Mouse (Mus musculus): ENCODE results near the gene Rnf212b. TPM values are rescaled to one million over a fixed set of nuclear protein-coding genes. Genes with fewer than 3 reads are reported as not detected.

Rnf212b gene
- total and polyA plus RNA-seq, 3 experiments = not detected

DNA sequence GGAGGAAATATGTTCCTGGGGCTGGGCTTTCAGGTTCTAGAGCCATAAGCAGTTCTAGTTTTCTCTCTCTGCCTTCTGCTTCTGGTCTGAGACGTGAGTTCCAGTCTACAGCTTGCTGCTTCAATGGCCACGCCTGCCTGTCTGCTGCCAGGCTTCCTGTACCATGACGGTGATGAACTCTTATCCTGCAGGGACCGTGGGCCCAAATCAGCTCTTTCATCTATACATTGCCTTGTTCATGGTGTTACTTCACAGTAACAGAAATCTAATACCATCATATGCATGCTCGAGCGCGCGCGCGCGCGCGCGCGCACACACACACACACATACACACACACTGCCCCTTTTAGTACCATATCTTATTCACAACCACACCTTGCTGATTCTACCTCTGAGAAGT, 17.2 kb upstream of the Rnf212b start:
- Histone ChIP-seq H3K27ac (ENCODE audit: insufficient read depth, low read depth) (no peak overlapping the region), H3K79me2 (replicated peaks; ENCODE audit: control insufficient read depth, extremely low read depth, insufficient read depth, poor library complexity, severe bottlenecking) (no peaks in the 10 kb centered on the region), H3K4me3 (replicated peaks in 1 of 3; ENCODE audit: low read depth in 2 of 3, low read length in 2 of 3, poor library complexity in 1 of 3) (no peak overlapping the region), H3K9me3 (replicated peaks; ENCODE audit: low read length) (no peaks in the 10 kb centered on the region), H3K4me2 (ENCODE audit: insufficient read depth, low read depth, poor library complexity, severe bottlenecking) (no peak overlapping the region), H3K4me1 (ENCODE audit: control insufficient read depth in 1 of 2, insufficient read depth in 2 of 2) (no peaks in the 10 kb centered on the region), H3K27me3 (replicated peaks) (peaks cover 2% of the 10 kb centered on the region), H3K9ac (ENCODE audit: insufficient read depth, low read depth) (no peak overlapping the region), H3K36me3 (replicated peaks in 1 of 2; ENCODE audit: control insufficient read depth in 1 of 2, insufficient read depth in 1 of 2, low read length in 1 of 2) (no peaks in the 10 kb centered on the region)
- TF ChIP-seq EP300 (IDR thresholded peaks at IDR 0.05; ENCODE audit: low read length) = no peak
- no peak for TF ChIP-seq SIN3A (IDR thresholded peaks at IDR 0.05; ENCODE audit: low read length)
- no peak for TF ChIP-seq CTCF (conservative IDR thresholded peaks at IDR 0.05 in 1 of 2, IDR thresholded peaks at IDR 0.05 in 1 of 2; ENCODE audit: low read depth in 2 of 2, low read length in 2 of 2)
- no peak for TF ChIP-seq HCFC1 (IDR thresholded peaks at IDR 0.05; ENCODE audit: low read depth, low read length)
- in situ Hi-C loops (cut with MboI; ENCODE audit: low pct_ligation_motif_present, low pct_unique_long_range_greater_than_20kb, low sequenced_read_pairs) = no loop called here
- DNase-seq (ENCODE audit: extremely low read depth) = no peak
- dilution Hi-C loops (cut with MboI; ENCODE audit: extremely low pct_ligation_motif_present, extremely low pct_unique_long_range_greater_than_20kb, low sequenced_read_pairs) = no loop called here

DNA sequence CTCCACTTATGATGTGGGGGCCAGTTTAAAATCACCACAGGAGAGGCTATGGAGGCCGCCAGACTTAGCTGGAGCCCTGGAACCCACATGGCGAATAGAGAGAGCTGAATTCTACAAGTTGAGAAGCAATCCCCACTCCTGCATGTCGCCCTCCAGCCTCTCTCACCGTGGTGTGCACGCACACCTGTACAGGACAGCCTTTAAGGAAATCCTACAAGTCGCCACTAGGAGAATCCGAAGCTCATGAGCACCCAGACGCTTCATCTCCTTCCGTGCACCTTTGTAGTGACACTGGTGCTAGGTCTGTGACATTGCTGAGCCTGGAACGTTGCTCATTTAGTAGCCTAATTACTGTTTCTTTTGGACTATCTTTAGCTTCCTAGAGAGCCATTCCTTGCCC, 14.3 kb upstream of the Rnf212b start:
- no peak for DNase-seq (ENCODE audit: extremely low read depth)
- in situ Hi-C loops (cut with MboI; ENCODE audit: low pct_ligation_motif_present, low pct_unique_long_range_greater_than_20kb, low sequenced_read_pairs) (no loop called here), dilution Hi-C loops (cut with MboI; ENCODE audit: extremely low pct_ligation_motif_present, extremely low pct_unique_long_range_greater_than_20kb, low sequenced_read_pairs) (no loop called here)
- Histone ChIP-seq H3K27ac (ENCODE audit: insufficient read depth, low read depth) (no peak overlapping the region), H3K79me2 (replicated peaks; ENCODE audit: control insufficient read depth, extremely low read depth, insufficient read depth, poor library complexity, severe bottlenecking) (no peaks in the 10 kb centered on the region), H3K4me1 (ENCODE audit: control insufficient read depth in 1 of 2, insufficient read depth in 2 of 2) (no peaks in the 10 kb centered on the region), H3K9me3 (replicated peaks; ENCODE audit: low read length) (no peaks in the 10 kb centered on the region), H3K4me3 (replicated peaks in 1 of 3; ENCODE audit: low read depth in 2 of 3, low read length in 2 of 3, poor library complexity in 1 of 3) (no peak overlapping the region), H3K27me3 (replicated peaks) (peaks cover 2% of the 10 kb centered on the region), H3K36me3 (replicated peaks in 1 of 2; ENCODE audit: control insufficient read depth in 1 of 2, insufficient read depth in 1 of 2, low read length in 1 of 2) (no peaks in the 10 kb centered on the region), H3K9ac (ENCODE audit: insufficient read depth, low read depth) (no peak overlapping the region), H3K4me2 (ENCODE audit: insufficient read depth, low read depth, poor library complexity, severe bottlenecking) (no peak overlapping the region)
- TF ChIP-seq JUN (IDR thresholded peaks at IDR 0.05; ENCODE audit: insufficient read depth, low read depth, low read length) = no peak
- TF ChIP-seq PAX5 (IDR thresholded peaks at IDR 0.05; ENCODE audit: low read length) = no peak

DNA sequence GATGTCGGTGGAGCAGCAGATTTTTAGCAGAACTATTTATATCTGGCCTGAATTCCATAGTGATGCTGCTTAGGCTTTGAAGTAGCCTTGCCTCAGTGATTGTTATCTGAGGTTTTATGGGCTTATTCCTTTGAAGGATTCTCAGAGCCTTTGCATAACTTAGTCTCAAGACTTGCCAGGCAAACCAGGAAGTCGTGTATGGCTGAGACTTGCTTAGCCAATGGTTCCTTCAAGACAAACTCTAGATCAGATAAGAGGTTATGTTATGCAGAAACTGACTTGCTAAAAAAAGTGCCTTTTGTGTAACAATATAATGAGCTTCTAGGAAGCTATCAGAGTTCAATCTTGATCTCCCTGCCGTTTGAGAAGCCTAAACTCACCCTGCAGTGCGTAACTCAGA, 11.5 kb upstream of the Rnf212b start:
- Histone ChIP-seq H3K79me2 (replicated peaks; ENCODE audit: control insufficient read depth, extremely low read depth, insufficient read depth, poor library complexity, severe bottlenecking) (no peaks in the 10 kb centered on the region), H3K9ac (ENCODE audit: insufficient read depth, low read depth) (no peak overlapping the region), H3K27ac (ENCODE audit: insufficient read depth, low read depth) (no peak overlapping the region), H3K36me3 (replicated peaks in 1 of 2; ENCODE audit: control insufficient read depth in 1 of 2, insufficient read depth in 1 of 2, low read length in 1 of 2) (no peaks in the 10 kb centered on the region), H3K4me2 (ENCODE audit: insufficient read depth, low read depth, poor library complexity, severe bottlenecking) (no peak overlapping the region), H3K4me3 (replicated peaks in 1 of 3; ENCODE audit: low read depth in 2 of 3, low read length in 2 of 3, poor library complexity in 1 of 3) (no peak overlapping the region), H3K27me3 (replicated peaks) (no peaks in the 10 kb centered on the region), H3K9me3 (replicated peaks; ENCODE audit: low read length) (no peaks in the 10 kb centered on the region), H3K4me1 (ENCODE audit: control insufficient read depth in 1 of 2, insufficient read depth in 2 of 2) (no peaks in the 10 kb centered on the region)
- TF ChIP-seq USF1 (IDR thresholded peaks at IDR 0.05; ENCODE audit: low read depth, low read length) (no peak), E2F4 (IDR thresholded peaks at IDR 0.05; ENCODE audit: insufficient replicate concordance, low read depth, low read length) (no peak), ELF1 (IDR thresholded peaks at IDR 0.05; ENCODE audit: low read depth, low read length) (no peak), CHD2 (IDR thresholded peaks at IDR 0.05; ENCODE audit: low read length) (no peak), MYC (IDR thresholded peaks at IDR 0.05; ENCODE audit: low read depth, low read length) (no peak), ZNF384 (IDR thresholded peaks at IDR 0.05; ENCODE audit: low read depth, low read length) (no peak), SMC3 (IDR thresholded peaks at IDR 0.05; ENCODE audit: low read depth, low read length) (no peak), POLR2AphosphoS2 (IDR thresholded peaks at IDR 0.05; ENCODE audit: low read depth, low read length) (no peak), POLR2A (IDR thresholded peaks at IDR 0.05; ENCODE audit: low read depth, low read length) (no peak), SIN3A (IDR thresholded peaks at IDR 0.05; ENCODE audit: low read length) (no peak), RCOR1 (conservative IDR thresholded peaks at IDR 0.05; ENCODE audit: low read depth, low read length) (no peak), ZKSCAN1 (IDR thresholded peaks at IDR 0.05; ENCODE audit: borderline replicate concordance, low read depth, low read length) (no peak), BHLHE40 (IDR thresholded peaks at IDR 0.05; ENCODE audit: low read depth, low read length) (no peak), MAX (IDR thresholded peaks at IDR 0.05; ENCODE audit: low read length) (no peak), NRF1 (IDR thresholded peaks at IDR 0.05; ENCODE audit: low read depth, low read length) (no peak), JUN (IDR thresholded peaks at IDR 0.05; ENCODE audit: insufficient read depth, low read depth, low read length) (no peak), KAT2A (IDR thresholded peaks at IDR 0.05; ENCODE audit: insufficient replicate concordance, low read length) (no peak), MAFK (IDR thresholded peaks at IDR 0.05; ENCODE audit: insufficient replicate concordance, low read length) (no peak), UBTF (IDR thresholded peaks at IDR 0.05; ENCODE audit: low read depth, low read length) (no peak)
- DNase-seq (ENCODE audit: extremely low read depth) = no peak
- dilution Hi-C loops (cut with MboI; ENCODE audit: extremely low pct_ligation_motif_present, extremely low pct_unique_long_range_greater_than_20kb, low sequenced_read_pairs) (no loop called here), in situ Hi-C loops (cut with MboI; ENCODE audit: low pct_ligation_motif_present, low pct_unique_long_range_greater_than_20kb, low sequenced_read_pairs) (no loop called here)

All from CH12.LX (cell line).